Mouse (Mus musculus): ENCODE data around the gene Pbx1.

Pbx1 gene

DNA sequence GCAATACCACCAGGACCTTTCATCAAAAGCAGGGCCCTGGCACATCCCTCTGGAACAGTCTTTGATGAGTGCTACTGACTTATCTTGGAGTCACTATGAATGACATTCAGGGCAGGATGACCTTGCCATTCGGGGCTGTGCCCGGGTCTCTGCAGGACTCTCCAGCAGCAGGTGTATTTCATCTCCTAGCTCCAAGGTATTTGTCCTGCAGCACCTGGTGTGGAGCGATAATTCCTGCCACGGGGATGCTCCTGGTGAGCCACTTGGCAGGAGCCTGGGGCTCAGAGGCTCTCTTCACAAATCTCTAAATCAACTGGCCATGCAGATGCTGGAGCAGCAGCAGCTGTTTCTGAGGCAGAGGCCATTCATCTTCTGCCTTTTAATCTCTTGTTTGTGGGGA is 340.4 kb downstream of the Pbx1 start:
- DNase-seq (ENCODE audit: low spot score in 2 of 2): no peak

DNA sequence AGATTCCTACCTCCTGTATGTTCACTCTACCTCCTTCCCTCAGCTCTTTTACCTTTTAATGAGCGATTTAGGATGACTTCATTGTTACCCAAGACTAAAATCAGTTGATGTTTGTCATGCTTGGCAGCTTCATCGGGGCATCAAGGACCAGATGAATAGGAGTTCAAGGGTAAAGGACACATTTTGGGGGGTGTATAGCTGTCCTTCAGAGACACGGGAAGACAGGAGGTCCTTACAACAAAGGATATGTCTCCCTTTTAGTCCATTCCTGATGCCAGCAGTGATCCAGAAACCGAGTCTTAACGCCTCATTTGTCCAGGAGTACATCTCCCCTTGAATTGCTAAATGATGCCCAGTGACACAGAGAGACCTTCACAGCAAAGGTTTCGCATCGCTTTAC is 343.4 kb downstream of the Pbx1 start:
- no peak for DNase-seq (ENCODE audit: low spot score in 2 of 2)

DNA sequence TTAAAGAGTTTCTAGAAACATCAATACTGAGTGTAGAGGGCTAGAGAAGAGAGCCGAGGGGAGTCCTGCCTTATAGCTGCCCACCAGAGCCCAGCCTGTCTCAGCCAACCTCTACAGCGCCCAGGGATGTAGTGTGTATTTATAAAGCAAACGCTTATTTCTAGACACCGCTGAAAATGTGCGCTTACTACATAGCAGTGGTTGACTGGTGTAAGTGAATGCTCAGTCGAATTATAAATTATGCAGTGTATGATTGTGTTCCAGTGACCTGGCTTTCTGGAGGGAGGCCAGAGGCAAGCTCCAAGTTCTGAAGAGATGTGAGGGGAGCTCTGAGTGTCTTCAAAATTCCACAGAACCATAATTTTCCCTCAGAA is 352.7 kb downstream of the Pbx1 start:
- DNase-seq (ENCODE audit: low spot score in 2 of 2): no peak

- DNase-seq (ENCODE audit: low spot score in 2 of 2): no peak
Measured at GRCm38 (mm10) chr1:168078746-168079393, 353.2 kb downstream of the Pbx1 start.

DNA sequence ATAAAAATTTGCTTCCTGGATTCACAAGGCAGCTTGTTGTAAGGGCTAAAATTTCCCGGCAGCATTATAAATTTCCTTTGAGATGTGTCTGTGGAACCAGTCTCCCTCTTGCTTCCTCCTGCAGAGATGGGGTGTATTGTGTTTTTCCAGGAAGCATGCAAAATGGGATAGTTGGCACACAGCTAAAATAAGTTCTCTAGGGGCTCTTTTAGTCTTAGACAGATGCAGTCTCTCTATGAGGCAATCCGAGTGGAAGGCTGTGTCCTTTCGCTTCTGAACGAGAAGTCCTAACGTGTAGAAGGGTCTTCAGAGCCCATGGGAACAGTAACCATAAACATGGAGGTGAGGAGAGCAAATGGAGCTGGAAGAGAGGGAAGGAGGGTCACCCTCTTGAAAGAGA is 360.1 kb downstream of the Pbx1 start:
- DNase-seq (ENCODE audit: low spot score in 2 of 2): no peak

- no peak for DNase-seq (ENCODE audit: low spot score in 2 of 2)
Measured at GRCm38 (mm10) chr1:168070273-168070910, 361.7 kb downstream of the Pbx1 start.

- no peak for DNase-seq (ENCODE audit: low spot score in 2 of 2)
Measured at GRCm38 (mm10) chr1:168069740-168070139, 362.3 kb downstream of the Pbx1 start.
